Mouse (Mus musculus) spleen, postnatal 36 days (tissue): ENCODE results near the gene Bsnd.

ENCODE experiments used
- DNase-seq, 2 experiments: peaks; one replicate each; pipeline ENCODE4 v3.0.0; 2022; ENCODE audit warnings: low spot score in 2 of 2, mixed read lengths in 1 of 2

Gene Bsnd

GRCm38 (mm10) chr4:106492116-106492515 lies at the start of gene Bsnd:
Bsnd (minus strand) TSS chr4:106492283.
- peak; percentile 53 to 57 for DNase-seq

- DNase-seq = no peak
These were observed 49.4 kb upstream of the Bsnd start for GRCm38 (mm10) chr4:106541491-106541890.

- DNase-seq = no peak
These were observed 47.7 kb upstream of the Bsnd start for GRCm38 (mm10) chr4:106539756-106540155.

GRCm38 (mm10) chr4:106534256-106534655 lies 42.2 kb upstream of the Bsnd start:
- no peak for DNase-seq

- DNase-seq = no peak
These were observed 41.5 kb upstream of the Bsnd start for GRCm38 (mm10) chr4:106533421-106534080.

GRCm38 (mm10) chr4:106530113-106530482 lies 38.0 kb upstream of the Bsnd start:
- DNase-seq = no peak

- peak; percentile 73 to 80 for DNase-seq
These were observed 37.5 kb upstream of the Bsnd start for GRCm38 (mm10) chr4:106529375-106530112.

- DNase-seq = no peak
These were observed 35.9 kb upstream of the Bsnd start for GRCm38 (mm10) chr4:106527856-106528547.

- DNase-seq = no peak
These were observed 32.9 kb upstream of the Bsnd start for GRCm38 (mm10) chr4:106525001-106525400.

- no peak for DNase-seq
These were observed 32.0 kb upstream of the Bsnd start for GRCm38 (mm10) chr4:106524131-106524530.

GRCm38 (mm10) chr4:106522547-106522946 lies 30.5 kb upstream of the Bsnd start:
- DNase-seq = no peak

GRCm38 (mm10) chr4:106514606-106515005 lies 22.5 kb upstream of the Bsnd start:
- DNase-seq = no peak

- DNase-seq = no peak
These were observed 17.8 kb upstream of the Bsnd start for GRCm38 (mm10) chr4:106509888-106510287.

GRCm38 (mm10) chr4:106505453-106506058 lies 13.5 kb upstream of the Bsnd start:
- no peak for DNase-seq

GRCm38 (mm10) chr4:106503578-106503977 lies 11.5 kb upstream of the Bsnd start:
- no peak for DNase-seq

GRCm38 (mm10) chr4:106500066-106500465 lies 8.0 kb upstream of the Bsnd start:
- DNase-seq = no peak

GRCm38 (mm10) chr4:106498471-106498844 lies 6.4 kb upstream of the Bsnd start:
- DNase-seq = no peak

- DNase-seq = no peak
These were observed 5.8 kb upstream of the Bsnd start for GRCm38 (mm10) chr4:106497776-106498470.

- DNase-seq = no peak
These were observed 4.8 kb upstream of the Bsnd start for GRCm38 (mm10) chr4:106496833-106497232.

- DNase-seq = peak; percentile 9 to 12
These were observed 1.6 kb upstream of the Bsnd start for GRCm38 (mm10) chr4:106493639-106494038.

GRCm38 (mm10) chr4:106490620-106491019 lies 1.5 kb downstream of the Bsnd start:
- DNase-seq = no peak

GRCm38 (mm10) chr4:106483831-106484230 lies 8.3 kb downstream of the Bsnd start:
- DNase-seq = no peak
